Mouse (Mus musculus) liver, embryonic 14.5 days (tissue): ENCODE results near the gene Fgfr2. TPM values are rescaled to one million over a fixed set of nuclear protein-coding genes. Genes with fewer than 3 reads are reported as not detected.

Experiments used
- ATAC-seq: fragments of 200-750 bp; cut with Nextera tagmentation; 2 replicates; pipeline ENCODE4 v1.8.0; 2017; ENCODE audit warnings: moderate number of reproducible peaks, mild to moderate bottlenecking, moderate library complexity; ENCODE audit not compliant: insufficient read depth
- DNase-seq, 3 experiments: peaks; one replicate each; pipeline ENCODE4 v3.0.0-alpha.2; 2012 to 2013; ENCODE audit warnings: low read depth in 3 of 3, low spot score in 3 of 3
- H3K27ac ChIP-seq: fragments of 300-500 bp; sonication (generic); 2 replicates; pipeline ENCODE4 v1.5.1; 2014; ENCODE audit warnings: moderate library complexity, mild to moderate bottlenecking, control low read depth, inconsistent platforms
- H3K27me3 ChIP-seq: fragments of 300-500 bp; sonication (generic); 2 replicates; pipeline ENCODE4 v1.6.1; 2014; ENCODE audit warnings: mild to moderate bottlenecking, low read length, moderate library complexity; ENCODE audit not compliant: control insufficient read depth, insufficient read depth
- H3K36me3 ChIP-seq: fragments of 300-500 bp; sonication (generic); replicated peaks from 2 replicates; pipeline ENCODE4 v1.6.1; 2014; ENCODE audit warnings: low read depth; ENCODE audit not compliant: control insufficient read depth, insufficient read depth
- H3K4me1 ChIP-seq, 2 experiments: fragments of 200-500 bp in 1 of 2; fragments of 300-500 bp in 1 of 2; sonication (generic) in 1 of 2; replicated peaks; 2 replicates each; pipeline ENCODE4 v1.6.1; 2012 to 2014; ENCODE audit warnings: antibody characterized with exemption in 1 of 2, inconsistent platforms in 1 of 2, low read length in 1 of 2; ENCODE audit not compliant: control insufficient read depth in 2 of 2, insufficient read depth in 2 of 2
- H3K4me2 ChIP-seq: fragments of 300-500 bp; sonication (generic); 2 replicates; pipeline ENCODE4 v1.6.1; 2014; ENCODE audit warnings: low read depth, mild to moderate bottlenecking, control low read depth, moderate library complexity
- H3K4me3 ChIP-seq, 2 experiments: fragments of 200-500 bp in 1 of 2; fragments of 300-500 bp in 1 of 2; sonication (generic) in 1 of 2; 2 replicates each; pipeline ENCODE4 v1.5.1; 2012 to 2014; ENCODE audit warnings: low read depth in 2 of 2, low read length in 2 of 2, mild to moderate bottlenecking in 2 of 2, control low read depth in 1 of 2, inconsistent platforms in 1 of 2, moderate library complexity in 1 of 2; ENCODE audit not compliant: insufficient read depth in 1 of 2
- H3K9ac ChIP-seq: fragments of 300-500 bp; sonication (generic); replicated peaks from 2 replicates; pipeline ENCODE4 v1.6.1; 2014; ENCODE audit warnings: mild to moderate bottlenecking, control low read depth, moderate library complexity
- H3K9me3 ChIP-seq: fragments of 300-500 bp; sonication (generic); 2 replicates; pipeline ENCODE4 v1.6.1; 2016; ENCODE audit warnings: low read length, mixed read lengths; ENCODE audit not compliant: control insufficient read depth
- CTCF ChIP-seq: IDR thresholded peaks from 2 replicates; pipeline ENCODE4 v1.5.1; 2016; ENCODE audit warnings: antibody characterized with exemption, low read depth, control low read depth
- EP300 ChIP-seq: IDR thresholded peaks from 2 replicates; pipeline ENCODE4 v1.6.1; 2016; ENCODE audit warnings: antibody characterized with exemption, low read depth
- WGBS: fragments of 180-500 bp; shearing (Covaris S2); extraction: QIAGEN DNeasy Blood & Tissue Kit; methylation state at CpG from one replicate; pipeline ENCODE4 v1.1.7; 2014; ENCODE audit not compliant: insufficient replicate concordance; 5-methylcytosine and 5-hydroxymethylcytosine counted together
- polyA plus RNA-seq, 2 experiments: library from polyadenylated mRNA; depleted of rRNA in 1 of 2; stranded (reverse) in 1 of 2; unstranded in 1 of 2; fragments of >200 nt; fragmentation: Nextera tagmentation in 1 of 2; extraction: Ambion mirVana in 1 of 2; gene quantifications; 2 replicates each; pipeline versions ENCODE4 v1.2.1 to v1.2.3; 2012 to 2014

The Fgfr2 gene
- polyA plus RNA-seq, 2 experiments = 7.9 to 8.8 TPM

GRCm38 (mm10) chr7:130337601-130338000 is 2785.5 kb downstream of the Fgfr2 start:
- no peak overlapping the region for H3K4me3 ChIP-seq
- no peak overlapping the region for H3K9ac ChIP-seq
- no peak for TF ChIP-seq CTCF
- TF ChIP-seq EP300 = no peak
- H3K27me3 ChIP-seq = no peaks in the 10 kb centered on the region
- WGBS = 62% methylated on average over 7 of the region's 7 CpGs
- no peak overlapping the region for H3K4me2 ChIP-seq
- no peak for ATAC-seq
- DNase-seq = no peak
- H3K27ac ChIP-seq = no peak overlapping the region
- no peaks in the 10 kb centered on the region for H3K9me3 ChIP-seq
- no peaks in the 10 kb centered on the region for H3K36me3 ChIP-seq
- H3K4me1 ChIP-seq = no peaks in the 10 kb centered on the region

DNA sequence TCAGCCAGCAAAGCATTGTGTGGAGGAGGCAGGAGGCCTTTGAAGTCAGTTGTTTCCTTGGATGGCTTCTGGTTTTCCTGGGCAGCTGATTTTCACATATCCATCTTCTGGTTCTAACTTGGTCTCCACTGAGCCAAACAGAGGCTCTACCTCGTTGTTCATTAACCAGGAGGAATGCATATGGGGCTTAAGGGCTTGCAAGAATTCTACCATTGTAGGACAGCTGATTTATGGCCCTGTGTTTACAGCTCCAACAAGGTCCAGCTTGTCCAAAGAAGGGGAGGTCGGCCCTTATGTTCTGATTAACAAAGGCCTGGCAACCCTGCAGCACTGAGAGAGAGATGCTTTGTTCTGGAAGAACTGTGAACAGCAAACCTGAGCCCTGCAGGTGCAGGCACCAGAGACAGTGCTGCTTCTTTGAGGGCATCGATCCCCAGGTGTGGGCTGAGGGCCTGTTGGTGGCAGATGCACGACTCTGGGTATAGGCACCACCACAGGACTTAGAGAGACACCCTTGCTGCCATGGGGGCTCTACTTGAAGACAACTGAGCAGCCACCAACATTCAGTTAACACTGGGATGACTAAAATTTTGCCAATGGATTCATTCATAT is 2787.6 kb downstream of the Fgfr2 start:
- WGBS = 23% methylated on average over 4 of the region's 4 CpGs
- H3K27ac ChIP-seq = no peak overlapping the region
- H3K4me3 ChIP-seq = no peak overlapping the region
- no peaks in the 10 kb centered on the region for H3K9me3 ChIP-seq
- no peaks in the 10 kb centered on the region for H3K36me3 ChIP-seq
- H3K27me3 ChIP-seq = no peaks in the 10 kb centered on the region
- ATAC-seq (no peak), DNase-seq (no peak)
- TF ChIP-seq CTCF = no peak
- no peak for TF ChIP-seq EP300
- no peaks in the 10 kb centered on the region for H3K4me1 ChIP-seq
- no peak overlapping the region for H3K4me2 ChIP-seq
- no peak overlapping the region for H3K9ac ChIP-seq

DNA sequence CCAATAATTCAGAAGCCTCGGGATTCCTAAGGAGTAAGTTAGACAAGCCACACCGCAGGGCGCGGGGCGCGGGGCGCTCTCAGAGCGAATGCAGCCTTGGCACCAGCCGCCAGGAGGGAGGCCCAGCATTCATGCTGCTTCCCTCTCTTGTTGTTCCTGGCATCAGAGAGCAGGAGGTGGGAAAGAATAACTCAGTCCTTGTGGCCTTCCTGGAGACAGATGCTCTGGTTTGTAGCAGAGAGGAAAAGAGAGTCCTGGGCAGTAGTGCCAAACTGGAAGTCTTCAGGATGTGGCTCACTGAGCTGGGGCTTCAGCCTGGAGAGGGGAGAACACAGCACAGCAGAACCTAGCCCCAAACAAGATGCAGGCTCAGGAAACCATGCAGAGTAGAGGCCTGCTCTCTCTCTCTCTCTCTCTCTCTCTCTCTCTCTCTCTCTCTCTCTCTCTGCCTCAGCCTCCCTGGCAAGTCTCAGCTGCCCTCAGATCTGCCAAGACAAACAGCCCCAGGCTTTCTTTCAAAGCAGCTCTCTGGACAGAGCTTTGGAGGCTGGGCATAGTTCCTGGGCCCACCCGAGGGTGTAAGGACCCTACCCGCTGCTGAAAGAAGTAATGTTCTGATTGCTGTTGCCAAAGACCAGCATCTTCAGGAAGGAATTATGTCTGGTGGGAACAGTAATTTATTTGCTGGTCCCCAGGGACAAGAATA is 2790.5 kb downstream of the Fgfr2 start:
- Histone ChIP-seq H3K9ac (no peak overlapping the region), H3K27me3 (no peaks in the 10 kb centered on the region), H3K36me3 (no peaks in the 10 kb centered on the region), H3K27ac (no peak overlapping the region), H3K4me1 (no peaks in the 10 kb centered on the region), H3K4me3 (no peak overlapping the region), H3K4me2 (no peak overlapping the region), H3K9me3 (no peaks in the 10 kb centered on the region)
- TF ChIP-seq CTCF (no peak), EP300 (no peak)
- ATAC-seq = no peak
- WGBS = 79% methylated on average over 11 of the region's 11 CpGs
- DNase-seq = no peak

GRCm38 (mm10) chr7:130327603-130328365 is 2795.4 kb downstream of the Fgfr2 start:
- Histone ChIP-seq H3K4me3 (no peak overlapping the region), H3K4me1 (no peaks in the 10 kb centered on the region), H3K27ac (no peak overlapping the region), H3K36me3 (no peaks in the 10 kb centered on the region), H3K9ac (no peak overlapping the region), H3K27me3 (no peaks in the 10 kb centered on the region), H3K9me3 (no peaks in the 10 kb centered on the region), H3K4me2 (no peak overlapping the region)
- WGBS = 19% methylated on average over 15 of the region's 15 CpGs
- TF ChIP-seq EP300 (no peak), CTCF (no peak)
- DNase-seq (no peak), ATAC-seq (no peak)

DNA sequence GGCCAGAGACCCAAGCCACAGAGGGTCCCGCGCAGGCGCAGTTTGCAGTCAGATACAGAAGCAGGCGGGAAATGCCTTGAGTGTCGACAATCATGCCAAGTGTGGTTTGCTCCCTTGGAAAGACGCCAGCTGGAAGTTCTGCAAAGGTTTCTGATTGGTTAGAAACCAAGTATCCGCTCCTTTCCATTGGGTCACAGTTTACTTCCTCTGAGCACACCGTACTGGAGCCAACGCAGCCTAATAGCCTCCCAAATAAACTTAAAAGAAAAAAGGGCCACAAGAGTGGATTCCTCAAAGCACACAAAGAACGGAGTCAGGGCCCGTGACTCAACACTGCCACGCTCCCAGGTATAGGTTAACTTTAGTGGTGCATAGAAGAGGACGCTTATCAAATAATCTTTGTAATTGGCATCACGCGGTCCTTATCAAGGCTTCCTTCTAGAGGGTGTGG is 2797.1 kb downstream of the Fgfr2 start:
- WGBS = 72% methylated on average over 15 of the region's 15 CpGs
- no peak overlapping the region for H3K9ac ChIP-seq
- no peaks in the 10 kb centered on the region for H3K4me1 ChIP-seq
- H3K4me3 ChIP-seq = no peak overlapping the region
- H3K27me3 ChIP-seq = no peaks in the 10 kb centered on the region
- no peaks in the 10 kb centered on the region for H3K36me3 ChIP-seq
- H3K4me2 ChIP-seq = no peak overlapping the region
- ATAC-seq (no peak), DNase-seq (no peak)
- H3K27ac ChIP-seq = no peak overlapping the region
- TF ChIP-seq EP300 = no peak
- no peak for TF ChIP-seq CTCF
- H3K9me3 ChIP-seq = no peaks in the 10 kb centered on the region
